Mouse (Mus musculus) gastrocnemius, adult 8-10 months (tissue): ENCODE data around the gene Adamts4. TPM values are rescaled to one million over a fixed set of nuclear protein-coding genes. Genes with fewer than 3 reads are reported as not detected.
"Not testable (repeated sequence)": the region's sequence is repeated elsewhere in the genome, so short reads cannot be mapped to it uniquely, and the experiment has no call there.

Experiments
- DNase-seq, 2 experiments: peaks; one replicate each; pipeline ENCODE4 v3.0.0; 2022; ENCODE audit warnings: low spot score in 2 of 2
- total RNA-seq, 4 experiments: library from RNA; stranded (reverse); gene quantifications; 2 replicates each; pipeline ENCODE4 v1.2.4; 2022

Adamts4 gene
- total RNA-seq, 4 experiments from 2014 or later, result 0.09 to 0.36 TPM; not detected in 2

DNA sequence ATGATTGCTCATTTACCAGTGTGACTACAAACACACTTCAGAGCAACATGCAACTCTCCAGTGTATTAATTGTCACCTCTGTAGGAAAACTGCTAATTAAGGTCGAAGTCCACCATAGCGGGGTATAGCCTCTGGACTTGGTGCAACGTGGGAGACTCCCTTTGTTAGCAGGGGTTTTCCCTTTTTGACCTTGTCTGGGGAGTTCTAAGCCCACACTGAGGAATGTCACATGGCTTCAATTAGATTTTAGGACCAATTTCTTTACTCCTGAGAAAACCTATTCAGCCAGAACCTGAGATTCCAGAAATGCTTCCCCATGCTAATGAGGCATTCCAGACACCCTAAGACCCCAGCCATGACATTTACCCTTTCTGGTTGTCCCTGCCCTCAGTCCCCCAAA is 20.0 kb upstream of the Adamts4 start:
- DNase-seq, result no peak

GRCm38 (mm10) chr1:171231844-171232243 is 18.4 kb upstream of the Adamts4 start:
- no peak for DNase-seq

GRCm38 (mm10) chr1:171232348-171232747 is 17.9 kb upstream of the Adamts4 start:
- no peak for DNase-seq

- DNase-seq, result no peak
Measured at GRCm38 (mm10) chr1:171232800-171233730, 17.2 kb upstream of the Adamts4 start.

DNA sequence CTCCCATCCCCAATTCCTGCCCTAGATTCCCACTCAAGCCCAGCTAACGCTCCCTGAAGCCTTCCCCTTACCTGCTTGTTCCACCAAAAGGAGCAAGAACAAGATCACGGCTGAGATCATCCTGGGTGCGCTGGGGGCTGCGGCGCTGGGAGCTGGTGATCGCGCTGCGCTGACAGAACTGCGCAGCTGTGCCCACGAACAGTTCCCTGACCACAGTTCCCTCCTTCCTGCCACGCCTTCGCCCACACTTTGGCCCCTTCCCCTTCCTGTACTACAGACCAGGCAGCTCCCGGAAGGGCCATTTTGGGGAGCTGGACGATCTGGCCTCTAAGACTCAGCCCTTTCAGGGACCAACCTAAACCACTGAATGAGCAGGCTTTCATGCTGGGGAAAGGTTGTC is 16.1 kb upstream of the Adamts4 start, which contains the start of gene Fcer1g:
TSS of gene Fcer1g (minus strand) at position 240 of the 400 bp plus-strand sequence.
- no peak for DNase-seq

DNA sequence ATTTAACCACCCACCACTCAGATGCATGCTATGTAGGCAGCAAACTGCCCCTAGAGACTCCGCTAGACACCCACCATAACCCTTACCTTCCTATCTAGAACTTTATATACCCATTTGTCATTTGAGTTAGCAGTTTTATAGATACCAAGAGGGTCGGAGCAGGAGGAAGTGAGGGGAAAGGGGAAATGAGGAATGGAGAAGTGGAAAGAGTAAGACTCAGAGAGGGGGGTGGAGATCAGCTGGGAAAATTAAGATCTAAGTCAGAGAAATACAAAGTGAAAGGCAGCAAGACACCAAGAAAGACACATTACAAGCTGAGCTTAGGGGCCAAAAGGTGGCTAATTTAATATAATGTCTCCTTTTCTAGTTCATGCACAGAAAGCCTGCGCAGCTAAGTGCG is 15.7 kb upstream of the Adamts4 start:
- DNase-seq, result no peak

DNA sequence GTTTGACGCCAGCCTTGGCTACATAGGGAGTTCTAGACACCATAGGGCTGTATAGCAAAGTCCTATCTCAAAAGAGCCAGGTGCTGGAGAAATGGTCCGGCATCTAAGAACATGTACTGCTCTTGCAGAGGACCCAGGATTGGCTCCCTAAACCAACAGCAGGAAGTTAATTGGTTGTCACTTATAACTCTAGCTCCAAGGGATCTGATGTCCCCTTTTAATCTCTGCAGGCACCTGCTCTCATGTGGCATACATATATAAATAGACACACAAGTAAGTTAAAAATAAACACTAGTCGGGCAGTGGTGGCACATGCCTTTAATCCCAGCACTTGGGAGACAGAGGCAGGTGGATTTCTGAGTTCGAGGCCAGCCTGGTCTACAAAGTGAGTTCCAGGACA is 14.4 kb upstream of the Adamts4 start:
- DNase-seq, result no peak

- DNase-seq, result no peak
Measured at GRCm38 (mm10) chr1:171237438-171237837, 12.8 kb upstream of the Adamts4 start.

GRCm38 (mm10) chr1:171238463-171238862 is 11.8 kb upstream of the Adamts4 start:
- peak; percentile 57 to 58 for DNase-seq

DNA sequence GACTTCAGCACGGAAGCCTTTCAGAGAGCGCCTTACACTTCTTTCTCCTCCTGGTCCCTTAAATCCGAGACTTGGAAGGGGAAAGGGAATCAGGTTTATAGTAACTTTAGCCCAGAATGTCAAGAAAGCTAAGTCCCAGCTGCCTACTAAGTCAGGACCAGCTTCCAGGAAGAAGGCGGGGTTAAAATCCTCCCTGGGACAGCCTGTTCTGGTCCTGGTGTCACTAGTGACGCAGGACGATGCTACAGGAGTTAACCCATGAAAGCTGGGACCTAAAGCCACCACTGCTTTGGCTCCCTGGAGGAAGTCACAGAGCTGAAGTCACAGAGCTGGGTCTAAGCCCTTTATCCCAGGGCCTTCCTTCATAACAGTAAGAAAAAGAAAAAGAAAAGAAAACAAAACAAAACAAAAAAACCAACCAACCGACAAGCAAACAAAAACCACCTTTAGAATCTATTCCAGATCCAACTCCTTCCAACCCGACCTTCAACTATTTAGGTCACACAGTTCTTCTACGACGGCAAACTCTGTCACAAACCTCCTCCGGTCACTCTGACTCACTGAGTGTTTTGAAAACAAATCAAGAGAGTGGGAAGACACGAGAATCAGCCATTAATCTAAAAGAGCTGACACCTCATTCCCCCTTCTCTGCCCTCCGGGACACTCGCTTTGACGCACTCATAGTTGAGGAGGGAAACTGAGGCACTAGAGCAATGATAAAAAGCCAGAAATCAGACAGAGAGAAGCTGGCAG is 10.1 kb upstream of the Adamts4 start:
- DNase-seq, result peak; percentile 60 to 66

GRCm38 (mm10) chr1:171240911-171241310 is 9.3 kb upstream of the Adamts4 start:
- no peak for DNase-seq

DNA sequence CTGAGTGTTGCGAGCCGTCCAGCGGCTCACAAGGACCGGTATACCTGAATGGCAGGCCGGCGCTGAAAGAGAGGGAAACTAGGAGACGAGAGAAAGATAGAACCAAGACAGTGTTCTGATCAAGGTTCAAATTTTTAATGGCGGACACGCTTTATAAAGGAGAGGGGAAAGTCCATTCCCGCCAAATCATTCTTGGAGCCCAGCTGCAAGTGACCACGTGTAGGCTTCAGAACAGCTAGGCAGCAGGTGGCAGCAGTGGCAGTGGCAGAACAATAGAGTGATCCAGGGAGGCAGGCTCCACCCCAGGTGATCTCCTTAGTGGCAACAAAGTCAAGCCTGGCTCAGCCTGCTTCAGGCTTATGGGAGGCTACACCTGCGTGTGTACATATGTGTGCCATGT is 8.3 kb upstream of the Adamts4 start:
- DNase-seq, result not testable (repeated sequence)

DNA sequence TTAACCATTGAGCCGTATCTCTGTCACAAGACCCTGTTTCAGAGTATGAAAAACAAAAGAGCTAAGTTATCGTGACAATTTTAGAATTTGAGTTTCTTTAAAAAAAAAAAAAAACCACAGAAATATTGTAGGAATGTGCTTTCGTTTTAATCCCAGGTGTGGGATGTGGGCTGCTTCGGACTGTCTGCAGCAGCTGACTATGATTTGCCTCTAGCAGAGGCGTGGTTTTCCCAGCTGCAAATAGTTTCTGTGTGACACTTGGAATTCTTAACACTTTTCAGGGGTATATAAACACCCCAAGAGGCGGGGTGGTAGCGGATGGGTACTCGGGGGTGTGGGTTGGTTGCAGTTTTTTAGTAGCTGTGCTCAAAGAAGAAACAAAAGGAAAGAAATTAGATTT is 4.9 kb upstream of the Adamts4 start:
- DNase-seq, result no peak

DNA sequence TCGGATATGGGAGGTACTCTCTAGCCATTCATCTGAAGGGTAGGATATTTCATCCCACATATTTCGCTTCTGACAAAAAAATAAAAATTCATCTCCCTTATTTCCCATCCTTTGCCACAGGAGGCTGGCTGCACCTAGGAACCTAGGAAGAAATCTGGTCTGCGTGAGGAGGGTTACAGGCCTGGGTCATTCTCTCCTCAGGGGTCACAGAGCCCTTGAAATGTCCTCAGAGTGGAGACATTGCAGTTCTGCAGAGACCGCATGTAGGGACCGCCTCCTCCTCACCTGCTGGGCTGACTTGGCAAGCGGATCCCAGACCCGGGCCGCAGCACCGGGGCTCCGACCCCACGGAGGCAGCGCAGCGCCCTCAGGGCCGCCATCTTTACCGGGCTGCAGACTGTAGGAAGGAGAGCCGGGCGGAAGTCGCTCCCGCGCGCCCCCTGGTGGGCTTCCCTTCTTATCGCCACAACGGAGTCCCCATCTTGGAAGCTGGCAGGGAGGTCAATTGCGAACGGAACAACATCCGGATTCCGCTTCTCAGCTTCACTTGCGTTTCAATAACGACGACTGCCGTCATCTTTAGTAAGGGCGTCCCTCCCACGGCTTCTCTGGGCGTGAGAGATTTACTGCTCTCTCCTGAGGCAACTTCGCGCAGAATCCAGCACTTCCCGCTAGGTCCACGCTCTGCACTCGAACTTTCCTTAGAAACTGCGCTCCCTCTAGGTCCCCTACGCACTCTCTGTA is 3.3 kb upstream of the Adamts4 start:
- peak; percentile 95 for DNase-seq

DNA sequence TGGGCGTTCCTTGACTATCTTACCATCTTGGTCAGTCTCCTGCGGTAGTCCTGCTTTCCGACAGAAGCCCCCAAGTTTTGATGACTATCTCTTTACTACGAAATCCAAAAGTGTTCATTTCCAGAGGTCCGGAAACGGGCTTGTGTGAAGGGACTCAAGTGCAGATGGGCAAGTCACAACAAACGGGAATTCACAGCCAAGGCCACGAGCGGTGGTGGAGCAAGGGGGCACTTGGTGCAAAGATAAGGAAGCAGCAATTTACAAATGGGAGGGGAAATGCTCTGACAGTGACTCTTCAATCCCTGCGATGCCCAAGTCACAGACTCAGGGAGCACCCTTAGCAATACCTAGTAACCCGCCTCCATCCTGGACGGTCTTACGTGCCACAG is 2.8 kb upstream of the Adamts4 start:
- no peak for DNase-seq

GRCm38 (mm10) chr1:171247916-171248315 is 2.3 kb upstream of the Adamts4 start:
- no peak for DNase-seq

DNA sequence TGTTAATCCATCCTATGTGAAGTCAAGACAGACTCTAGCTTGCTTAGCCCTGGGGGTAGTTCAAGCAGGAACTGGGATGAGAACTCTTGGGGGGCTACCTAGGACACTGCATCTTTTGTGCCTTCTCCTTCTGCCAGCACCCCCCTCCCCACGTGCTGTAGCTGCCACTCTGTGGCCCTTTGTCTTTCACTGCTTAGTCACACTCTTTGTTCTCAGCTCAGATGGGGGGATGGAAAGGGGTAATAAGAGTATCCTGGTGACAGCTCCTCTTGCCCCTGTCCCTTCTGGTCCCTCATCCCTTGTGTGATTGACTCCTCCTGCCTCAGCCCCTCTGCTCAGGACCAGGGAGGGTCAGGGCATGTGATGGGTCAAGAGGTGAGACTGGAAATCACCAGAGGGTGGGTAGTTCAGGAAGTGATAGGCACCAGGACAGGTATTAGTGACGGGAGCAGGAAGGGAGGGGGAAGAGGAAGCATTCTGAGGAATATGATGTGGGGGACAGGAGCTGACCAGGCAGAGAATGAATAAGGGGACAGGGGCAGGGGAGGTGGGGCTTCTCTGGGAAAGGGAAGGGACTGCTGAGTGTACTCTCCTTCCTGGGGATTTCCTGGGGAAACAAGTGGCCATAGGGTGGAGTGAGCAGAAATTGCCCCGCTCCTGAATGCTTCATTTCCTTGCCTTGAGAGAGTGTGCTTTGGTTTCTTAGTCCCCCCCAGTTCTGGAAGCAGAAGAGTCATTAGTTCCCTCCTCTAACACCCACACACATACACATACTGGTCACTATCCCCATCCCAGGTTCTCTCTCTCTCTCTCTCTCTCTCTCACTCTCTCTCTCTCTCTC is 1.6 kb upstream of the Adamts4 start:
- no peak for DNase-seq

GRCm38 (mm10) chr1:171250680-171251593 is 716 bp downstream of the Adamts4 start, which contains the start of gene Ndufs2:
Gene Ndufs2, minus strand, starts transcription at chr1:171251388.
- DNase-seq, result no peak

DNA sequence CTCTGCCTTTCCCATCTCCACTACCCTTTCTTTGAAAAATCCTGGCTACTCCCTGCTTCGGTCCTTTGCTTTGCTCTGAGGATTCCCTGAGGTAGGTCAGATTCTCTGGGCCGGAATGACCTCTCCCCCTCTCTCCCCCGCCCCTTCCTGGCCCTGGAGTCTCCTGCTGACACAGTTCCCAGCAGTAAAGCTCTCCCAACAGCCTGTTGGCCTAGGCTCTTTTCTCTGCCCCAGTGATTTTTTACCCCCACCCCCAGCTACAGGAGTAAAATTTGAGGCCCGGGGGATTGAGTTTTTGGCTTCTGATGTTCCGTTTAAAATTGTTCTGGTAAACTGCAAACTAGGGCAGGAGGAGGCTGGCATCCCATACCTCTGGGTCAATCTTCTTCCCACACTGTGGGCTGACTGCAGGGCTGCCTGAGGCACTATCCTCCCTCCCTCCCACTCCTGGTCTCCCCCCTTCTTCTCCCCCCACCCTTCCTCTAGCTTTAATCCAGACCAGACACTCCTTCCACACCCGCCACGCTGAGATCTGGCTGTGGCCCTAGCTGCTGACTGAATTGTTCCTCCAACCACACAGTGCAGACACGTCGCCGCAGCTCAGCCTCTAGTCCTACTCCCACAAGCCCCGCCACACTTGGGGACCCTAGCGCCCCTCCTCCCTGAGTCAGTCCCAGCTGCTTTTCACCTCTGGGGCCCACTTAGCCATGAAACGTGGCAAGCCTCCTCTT is 1.5 kb downstream of the Adamts4 start:
- no peak for DNase-seq
